Mouse (Mus musculus) testis, adult 2 months (tissue): Measurements from ENCODE around the gene Rcsd1. TPM values are rescaled to one million over a fixed set of nuclear protein-coding genes. Genes with fewer than 3 reads are reported as not detected.

Experiments
- H3K27ac ChIP-seq: fragments of 200-500 bp; 2 replicates; pipeline ENCODE4 v1.5.1; 2012; ENCODE audit warnings: low read depth, low read length; ENCODE audit not compliant: control insufficient read depth, insufficient read depth
- H3K27me3 ChIP-seq: fragments of 200-500 bp; 2 replicates; pipeline ENCODE4 v1.6.1; 2012; ENCODE audit warnings: mild to moderate bottlenecking, low read length, moderate library complexity; ENCODE audit not compliant: control insufficient read depth, insufficient read depth
- H3K36me3 ChIP-seq: fragments of 200-500 bp; 2 replicates; pipeline ENCODE4 v1.6.1; 2012; ENCODE audit warnings: mild to moderate bottlenecking, low read length; ENCODE audit not compliant: control insufficient read depth, insufficient read depth
- H3K4me1 ChIP-seq: fragments of 200-500 bp; 2 replicates; pipeline ENCODE4 v1.6.1; 2012; ENCODE audit warnings: low read length; ENCODE audit not compliant: control insufficient read depth, insufficient read depth
- H3K4me3 ChIP-seq: fragments of 200-500 bp; 2 replicates; pipeline ENCODE4 v1.5.1; 2012; ENCODE audit warnings: low read depth, mild to moderate bottlenecking, low read length, moderate library complexity, mixed read lengths; ENCODE audit not compliant: control insufficient read depth
- CTCF ChIP-seq: fragments of 200-500 bp; IDR thresholded peaks from 2 replicates; pipeline ENCODE4 v1.5.1; 2012; ENCODE audit warnings: low read depth, mild to moderate bottlenecking, inconsistent platforms, low read length, moderate library complexity; ENCODE audit not compliant: control insufficient read depth, insufficient read depth, insufficient replicate concordance
- POLR2A ChIP-seq: fragments of 200-500 bp; IDR thresholded peaks from 2 replicates; pipeline ENCODE4 v1.6.1; 2012; ENCODE audit warnings: low read depth, mild to moderate bottlenecking, inconsistent platforms, low read length, moderate library complexity; ENCODE audit not compliant: control insufficient read depth
- polyA plus RNA-seq: library from polyadenylated mRNA; depleted of rRNA; stranded (reverse); fragments of >200 nt; gene quantifications from 2 replicates; pipeline ENCODE4 v1.2.3, GENCODE M21; 2012

Rcsd1 gene
- polyA plus RNA-seq, 1 experiment: 0.89 TPM

- Histone ChIP-seq H3K27me3 (no peaks in the 10 kb centered on the region), H3K4me3 (no peak overlapping the region), H3K36me3 (no peaks in the 10 kb centered on the region), H3K4me1 (no peaks in the 10 kb centered on the region; the same call in none of the 2 replicates), H3K27ac (no peak overlapping the region)
- no peak for TF ChIP-seq CTCF
- TF ChIP-seq POLR2A: no peak
Observed at GRCm38 (mm10) chr1:165716426-165716825, 6.9 kb upstream of the Rcsd1 start.

- TF ChIP-seq POLR2A: no peak
- H3K4me1 ChIP-seq: no peaks in the 10 kb centered on the region; the same call in none of the 2 replicates
- no peak overlapping the region for H3K4me3 ChIP-seq
- H3K27ac ChIP-seq: no peak overlapping the region
- H3K27me3 ChIP-seq: no peaks in the 10 kb centered on the region
- no peaks in the 10 kb centered on the region for H3K36me3 ChIP-seq
Observed at GRCm38 (mm10) chr1:165713798-165714197, 4.2 kb upstream of the Rcsd1 start.

- Histone ChIP-seq H3K27ac (no peak overlapping the region), H3K27me3 (no peaks in the 10 kb centered on the region; the same call in 1 of the 2 replicates), H3K4me3 (no peak overlapping the region), H3K4me1 (peaks cover 3% of the 10 kb centered on the region; the same call in 1 of the 2 replicates), H3K36me3 (no peaks in the 10 kb centered on the region)
- TF ChIP-seq POLR2A (no peak), CTCF (no peak)
Observed at GRCm38 (mm10) chr1:165711914-165712313, 2.4 kb upstream of the Rcsd1 start.

GRCm38 (mm10) chr1:165708686-165709380, 724 bp downstream of the Rcsd1 start:
- Histone ChIP-seq H3K27ac (no peak overlapping the region), H3K4me3 (no peak overlapping the region), H3K36me3 (no peaks in the 10 kb centered on the region), H3K27me3 (no peaks in the 10 kb centered on the region; the same call in 1 of the 2 replicates), H3K4me1 (peaks cover 3% of the 10 kb centered on the region; the same call in 1 of the 2 replicates)
- TF ChIP-seq CTCF (no peak), POLR2A (no peak)

GRCm38 (mm10) chr1:165707640-165708322, 1.8 kb downstream of the Rcsd1 start:
- H3K27ac ChIP-seq: peak overlapping the region; percentile 56
- TF ChIP-seq POLR2A (no peak), CTCF (no peak)
- no peaks in the 10 kb centered on the region; the same call in 1 of the 2 replicates for H3K27me3 ChIP-seq

GRCm38 (mm10) chr1:165707241-165707639, 2.3 kb downstream of the Rcsd1 start:
- no peak for TF ChIP-seq POLR2A
- TF ChIP-seq CTCF: no peak
- Histone ChIP-seq H3K36me3 (no peaks in the 10 kb centered on the region), H3K4me3 (peak overlapping the region; percentile 61; the same call in 1 of the 2 replicates), H3K27ac (no peak overlapping the region; the same call in 1 of the 2 replicates), H3K27me3 (no peaks in the 10 kb centered on the region; the same call in 1 of the 2 replicates), H3K4me1 (peaks cover 5% of the 10 kb centered on the region; the same call in 1 of the 2 replicates)

More at GRCm38 (mm10) chr1:165707640-165708322, 1.8 kb downstream of the Rcsd1 start:
- Histone ChIP-seq H3K4me3 (peak overlapping the region; percentile 61), H3K36me3 (no peaks in the 10 kb centered on the region), H3K4me1 (peaks cover 4% of the 10 kb centered on the region; the same call in 1 of the 2 replicates)

GRCm38 (mm10) chr1:165706492-165706891, 3.1 kb downstream of the Rcsd1 start:
- Histone ChIP-seq H3K4me1 (peaks cover 5% of the 10 kb centered on the region; the same call in 1 of the 2 replicates), H3K27me3 (no peaks in the 10 kb centered on the region; the same call in 1 of the 2 replicates), H3K27ac (no peak overlapping the region), H3K4me3 (no peak overlapping the region), H3K36me3 (no peaks in the 10 kb centered on the region)
- TF ChIP-seq CTCF (no peak), POLR2A (no peak)
